Mouse (Mus musculus) large intestine, adult 2 months (tissue): ENCODE data around the gene Tmod3. TPM values are rescaled to one million over a fixed set of nuclear protein-coding genes. Genes with fewer than 3 reads are reported as not detected.
"Not testable (repeated sequence)": the region's sequence is repeated elsewhere in the genome, so short reads cannot be mapped to it uniquely, and the experiment has no call there.

Source experiments
- DNase-seq: peaks from one replicate; pipeline ENCODE4 v3.0.0-alpha.2; 2012; ENCODE audit warnings: low read depth, low spot score
- WGBS: fragments of 180-500 bp; shearing (Covaris S2); methylation state at CpG from one replicate; pipeline ENCODE4 v1.1.7; 2018; 5-methylcytosine and 5-hydroxymethylcytosine counted together
- polyA plus RNA-seq: library from polyadenylated mRNA; depleted of rRNA; stranded (reverse); fragments of >200 nt; gene quantifications from 2 replicates; pipeline ENCODE4 v1.2.3, GENCODE M21; 2012

Tmod3 gene
- polyA plus RNA-seq, 1 experiment = 16.2 TPM

DNA sequence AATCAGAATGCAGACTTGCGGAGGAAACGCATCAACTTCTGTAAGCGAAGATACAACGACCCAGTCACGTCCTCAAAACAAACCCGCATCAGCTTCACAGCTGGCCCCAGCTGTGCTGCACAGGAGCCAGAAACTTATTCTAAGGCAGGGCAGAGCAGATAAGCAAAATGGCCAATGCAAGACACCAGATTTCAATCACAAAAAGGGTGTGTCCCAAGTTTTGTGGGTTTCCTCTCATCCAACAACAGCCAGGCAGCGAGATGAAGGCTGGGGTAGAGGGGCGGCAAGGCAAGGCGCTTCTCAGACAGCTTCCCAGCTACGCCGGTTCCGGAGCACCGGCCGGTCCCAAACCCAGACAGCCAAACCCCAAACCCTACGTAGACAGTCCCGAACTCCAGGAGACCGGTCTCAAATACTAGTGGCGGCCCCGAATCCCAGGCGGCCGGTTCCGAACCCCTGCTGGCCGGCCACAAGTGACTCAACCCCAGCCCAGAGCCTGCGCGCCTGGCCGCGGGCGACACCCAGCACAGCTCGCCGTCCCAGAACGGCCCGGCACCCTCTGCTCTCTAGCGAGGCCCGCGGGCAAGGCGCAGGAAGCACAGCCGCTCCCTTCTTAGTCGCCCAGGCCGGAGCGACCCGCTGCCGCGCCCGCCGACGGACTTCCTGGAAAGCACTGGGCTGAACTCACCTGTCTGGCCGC lies 495 bp downstream of the Tmod3 start:
- peak; percentile 6 for DNase-seq
- under 1% methylated on average over 47 of the region's 47 CpGs for whole genome bisulfite sequencing

DNA sequence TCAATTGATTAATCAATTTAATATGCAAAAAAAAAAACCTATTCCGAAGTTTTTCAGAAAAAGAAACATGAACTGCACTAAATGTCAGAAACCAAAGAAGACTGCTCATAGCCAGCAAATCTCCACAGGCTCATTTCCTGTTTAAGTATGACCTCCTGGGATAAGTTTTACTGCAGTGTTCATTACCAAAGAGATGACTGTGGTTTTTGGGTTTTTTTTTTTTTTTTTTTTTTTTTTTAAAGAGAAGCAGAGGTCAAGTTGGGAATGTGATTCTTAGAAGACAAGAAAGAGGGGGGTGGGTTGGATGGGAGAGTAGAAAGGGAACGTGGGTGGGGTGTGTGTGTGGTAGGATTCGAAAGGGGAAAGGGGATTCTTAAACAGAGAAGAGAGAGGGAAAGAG lies 1.1 kb downstream of the Tmod3 start:
- no peak for DNase-seq

DNA sequence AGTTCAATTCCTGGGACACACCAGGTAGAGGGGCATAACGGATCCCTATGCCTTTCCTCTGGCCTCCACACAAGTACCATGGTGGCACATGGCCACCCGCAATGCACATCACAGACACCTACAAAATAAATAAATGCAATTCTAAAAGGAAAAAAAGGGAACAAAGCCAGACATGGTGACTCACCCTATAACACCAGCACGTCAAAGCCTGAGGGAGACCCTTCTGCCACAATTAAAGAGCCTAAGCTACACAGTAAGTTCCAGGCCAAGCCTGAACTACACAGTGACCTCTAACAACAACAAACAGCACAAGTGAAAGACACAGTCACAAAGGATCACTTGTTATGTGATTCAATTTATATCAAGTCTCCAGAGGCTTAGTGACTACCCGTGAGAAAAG lies 5.7 kb downstream of the Tmod3 start:
- WGBS = 65% methylated on average over 4 of the region's 4 CpGs
- no peak for DNase-seq

More for the DNA sequence above, 1.1 kb downstream of the Tmod3 start:
- 14% methylated on average over 3 of the region's 3 CpGs for WGBS

DNA sequence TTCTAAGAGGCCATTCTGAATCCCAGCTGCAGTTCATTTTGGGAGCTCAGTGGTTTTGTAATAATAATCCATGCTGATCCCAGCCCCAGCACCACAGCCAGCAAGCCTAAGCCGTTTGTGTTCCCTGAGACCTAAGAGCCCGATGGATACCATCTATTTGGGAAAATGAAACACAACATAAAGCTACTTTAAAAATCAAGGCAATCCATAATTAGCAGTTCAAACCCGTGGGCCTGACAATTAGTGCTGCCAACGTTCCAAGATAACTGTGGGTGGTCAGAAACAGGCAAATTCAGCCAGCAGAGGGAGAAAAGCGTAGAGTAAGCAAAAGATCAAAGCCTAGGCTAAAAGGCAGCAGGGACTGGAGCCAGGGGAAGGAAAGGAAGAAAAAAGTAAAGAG lies 8.1 kb downstream of the Tmod3 start:
- DNase-seq = no peak
- WGBS = 61% methylated on average over 5 of the region's 5 CpGs

DNA sequence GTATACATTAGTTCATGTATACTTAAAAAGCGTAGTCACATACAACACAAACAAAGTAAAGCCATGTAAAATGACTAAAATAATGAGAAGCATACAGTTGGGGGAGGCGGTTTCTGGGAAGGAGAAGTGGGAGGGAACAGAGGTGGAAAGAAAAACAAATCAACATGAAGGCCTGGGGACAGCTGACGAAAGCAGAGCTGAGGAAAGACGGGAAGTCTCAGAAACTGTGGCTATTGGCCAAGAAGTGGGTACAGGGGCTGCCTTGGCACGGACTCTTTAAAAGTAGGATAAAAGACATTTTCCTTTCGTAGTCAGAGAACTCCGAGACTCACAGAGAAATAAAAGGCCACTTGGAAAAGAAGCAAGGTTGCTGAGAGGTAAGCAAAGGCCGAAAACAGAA lies 10.4 kb downstream of the Tmod3 start:
- WGBS = 80% methylated on average over 8 of the region's 8 CpGs
- DNase-seq = no peak

DNA sequence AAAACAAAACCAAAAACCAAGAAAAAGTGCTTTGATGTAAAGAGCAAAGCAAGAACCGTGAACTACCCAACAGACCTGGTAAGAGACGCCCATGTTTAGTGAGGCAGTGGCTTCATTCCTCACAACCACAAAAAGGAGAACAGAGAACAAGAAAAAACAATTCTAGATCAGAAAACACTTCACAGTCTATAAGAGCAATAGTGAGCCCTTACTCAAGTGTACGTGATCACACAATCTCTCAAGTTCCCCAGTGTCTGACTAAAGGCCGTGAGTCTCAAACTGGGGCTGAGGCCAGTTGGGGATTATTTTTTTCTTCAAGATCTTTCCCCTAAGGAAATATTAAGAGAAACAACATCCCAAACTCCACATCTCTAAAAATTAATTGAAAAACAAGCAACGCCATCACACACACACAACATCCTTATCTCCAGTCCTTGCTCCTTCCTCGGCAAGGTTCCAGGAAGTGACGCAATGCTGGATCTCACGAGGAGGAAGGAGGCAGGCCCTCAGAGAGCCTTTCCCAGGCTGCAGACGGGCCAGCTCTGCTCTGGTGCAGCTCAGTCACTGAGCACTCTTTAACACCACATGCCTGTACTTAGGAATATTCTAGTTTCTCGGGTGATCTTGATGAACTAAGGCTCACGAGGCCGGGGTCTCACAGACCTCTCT lies 12.4 kb downstream of the Tmod3 start:
- DNase-seq = peak; percentile 76
- WGBS = 44% methylated on average over 12 of the region's 12 CpGs

DNA sequence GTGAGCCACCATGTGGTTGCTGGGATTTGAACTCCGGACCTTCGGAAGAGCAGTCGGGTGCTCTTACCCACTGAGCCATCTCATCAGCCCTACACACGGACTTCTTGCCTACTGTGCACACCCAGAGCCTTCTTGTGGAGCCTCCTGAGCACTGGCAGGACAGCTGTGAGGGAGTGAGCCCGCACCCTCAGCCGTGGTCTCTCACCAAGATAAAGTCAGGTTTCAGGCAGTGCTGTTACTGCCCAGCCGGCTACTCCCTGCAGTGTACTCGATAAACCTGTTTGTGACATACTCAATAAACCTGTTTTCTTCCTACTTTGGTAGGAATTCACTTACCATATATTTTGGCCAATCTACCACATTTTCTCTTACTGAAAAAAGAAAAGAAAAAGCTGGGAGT lies 13.9 kb downstream of the Tmod3 start:
- DNase-seq = no peak

DNA sequence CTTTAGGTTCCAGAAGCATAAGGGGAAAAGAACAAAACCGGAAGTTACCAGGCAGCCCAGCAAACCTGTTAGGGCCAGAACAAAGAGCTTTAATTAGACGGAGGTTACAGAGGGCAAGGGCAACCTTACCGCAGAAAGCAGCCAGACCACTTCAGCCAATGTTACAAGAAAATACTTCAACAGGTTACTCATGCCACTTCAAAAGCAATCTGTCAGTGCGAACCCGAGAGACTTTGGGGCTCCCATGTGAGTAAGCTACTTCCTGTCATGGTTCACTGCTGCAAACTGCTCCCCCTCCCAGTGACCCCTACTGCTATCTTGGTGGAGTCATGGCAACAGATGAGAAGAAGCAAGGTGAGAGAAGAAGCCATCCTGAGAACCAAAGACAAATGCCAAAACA lies 18.0 kb downstream of the Tmod3 start:
- DNase-seq = no peak
- 14% methylated on average over 5 of the region's 5 CpGs for WGBS

More for the DNA sequence above, 13.9 kb downstream of the Tmod3 start:
- 75% methylated on average over 8 of the region's 8 CpGs for WGBS

DNA sequence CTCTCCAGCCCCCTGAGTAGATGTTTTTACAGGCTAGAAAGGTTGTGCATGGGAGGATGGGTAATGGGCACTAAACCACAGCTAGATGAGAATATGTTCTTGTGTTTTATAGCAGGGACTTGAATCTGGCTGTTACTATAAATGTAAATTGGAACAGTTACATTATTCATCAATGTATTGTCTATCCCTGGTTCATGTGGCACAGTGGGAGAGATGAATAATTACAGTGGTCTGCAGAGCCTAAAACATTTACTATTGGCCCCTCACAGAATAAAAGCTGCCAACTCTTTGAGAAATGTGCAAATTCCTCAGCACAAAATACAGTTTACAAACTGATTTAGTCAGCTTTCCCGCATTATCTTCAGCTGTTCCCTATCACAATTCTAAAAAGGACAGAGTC lies 23.0 kb downstream of the Tmod3 start:
- WGBS = 84% methylated on average over 1 of the region's 1 CpGs
- DNase-seq = no peak

DNA sequence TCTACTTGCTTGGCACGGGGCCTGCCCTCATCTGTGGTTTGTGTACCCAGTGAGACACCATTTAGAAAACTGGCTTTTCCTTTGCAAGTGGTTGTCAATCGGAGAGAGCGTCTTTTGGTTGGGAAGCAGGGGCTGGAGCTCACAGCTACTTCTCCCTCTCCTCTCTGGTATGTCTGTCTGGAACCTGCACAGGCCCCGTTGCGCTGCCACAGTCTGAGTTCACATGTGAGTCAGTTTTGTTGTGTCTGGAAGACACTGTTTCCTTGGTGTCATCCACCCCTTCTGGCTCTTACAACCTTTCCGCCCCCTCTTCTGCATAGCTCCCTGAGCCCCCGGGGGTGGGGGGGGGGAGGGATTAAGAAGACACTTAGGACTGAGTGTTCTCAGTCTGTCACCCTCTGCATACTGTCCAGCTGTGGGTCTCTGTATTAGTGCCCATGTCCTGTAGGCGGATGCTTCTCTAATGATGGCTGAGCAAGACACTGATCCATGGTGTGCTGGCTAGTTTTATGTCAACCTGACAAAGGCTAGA lies 25.0 kb downstream of the Tmod3 start:
- WGBS = 85% methylated on average over 8 of the region's 8 CpGs

DNA sequence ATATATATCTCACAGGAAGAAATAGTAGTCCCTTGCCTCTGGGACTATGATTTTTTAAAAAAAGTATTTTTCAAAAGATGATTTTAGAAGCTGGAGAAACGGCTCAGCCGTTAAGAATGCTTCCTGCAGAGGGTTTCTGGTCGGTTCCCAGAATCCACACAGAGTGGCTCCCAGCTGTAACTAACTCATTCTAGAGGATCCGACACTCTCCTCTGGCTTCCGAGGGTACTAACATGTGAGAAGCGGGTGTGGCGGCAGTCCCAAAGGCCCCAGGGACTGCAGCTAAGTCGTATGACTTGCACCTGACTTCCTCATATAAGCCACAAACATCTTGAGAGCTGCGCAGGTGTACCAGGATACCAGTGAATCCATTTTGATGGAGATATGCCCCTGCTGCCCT lies 26.5 kb downstream of the Tmod3 start:
- DNase-seq = not testable (repeated sequence)
- WGBS = 71% methylated on average over 9 of the region's 9 CpGs

More for the DNA sequence above, 25.0 kb downstream of the Tmod3 start:
- DNase-seq = no peak

DNA sequence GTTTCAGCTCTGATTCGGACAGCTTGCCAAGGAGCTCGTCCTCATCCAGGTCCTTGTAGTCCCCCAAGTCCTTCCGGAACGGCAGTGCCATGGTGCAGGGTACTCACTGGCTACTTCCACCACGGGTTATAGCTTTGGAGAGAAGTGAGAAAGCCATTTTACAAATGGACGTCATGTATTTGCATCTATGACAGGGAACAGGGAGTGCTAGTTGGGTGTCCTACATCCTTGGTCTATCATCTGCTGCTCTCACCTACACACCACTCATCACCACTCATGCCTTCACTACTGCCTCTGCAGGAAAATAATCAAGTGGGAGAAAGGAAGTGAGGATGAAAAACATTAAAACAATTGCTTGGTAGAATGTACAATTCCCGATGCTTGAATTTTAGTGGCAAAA lies 27.0 kb downstream of the Tmod3 start:
- no peak for DNase-seq
- WGBS = 85% methylated on average over 7 of the region's 7 CpGs

DNA sequence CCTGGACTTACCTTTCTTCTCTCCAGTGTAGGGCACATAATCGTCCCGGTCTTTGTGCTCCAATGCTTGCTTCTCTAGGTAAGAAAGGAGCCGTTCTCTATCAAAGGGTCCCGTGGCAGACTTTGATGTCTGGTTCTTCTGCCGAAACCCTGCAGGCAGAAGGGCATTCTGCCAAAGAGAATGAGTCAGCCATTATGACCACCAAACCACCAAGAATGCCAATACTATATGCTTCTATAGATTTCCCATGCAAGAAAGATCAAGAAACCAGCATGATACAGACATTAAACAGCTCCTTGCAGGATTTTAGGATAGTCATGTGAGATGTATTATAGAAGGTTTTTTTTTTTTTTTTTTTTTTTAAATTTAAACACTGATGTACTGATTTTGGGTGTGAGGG lies 30.1 kb downstream of the Tmod3 start:
- no peak for DNase-seq
- WGBS = 37% methylated on average over 5 of the region's 5 CpGs

DNA sequence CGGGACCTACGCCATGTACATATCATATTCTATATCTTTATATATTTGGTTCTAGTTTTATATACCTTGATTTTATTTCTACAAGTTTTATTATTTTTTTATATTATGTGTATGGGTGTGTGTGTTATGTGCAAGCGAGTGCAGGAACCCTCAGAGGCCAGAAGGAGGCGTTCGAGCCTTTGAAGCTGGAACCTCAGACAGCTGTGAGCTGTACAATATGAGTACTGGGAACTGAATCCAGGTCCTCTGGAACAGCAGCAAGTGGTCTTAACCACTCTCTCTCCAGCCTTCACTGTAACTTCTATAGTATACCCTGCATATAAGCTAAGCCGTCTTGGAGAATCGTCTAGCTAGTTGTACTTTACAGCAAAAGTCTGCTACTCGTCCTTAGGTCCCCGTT lies 31.4 kb downstream of the Tmod3 start:
- WGBS = 93% methylated on average over 9 of the region's 9 CpGs
- no peak for DNase-seq

DNA sequence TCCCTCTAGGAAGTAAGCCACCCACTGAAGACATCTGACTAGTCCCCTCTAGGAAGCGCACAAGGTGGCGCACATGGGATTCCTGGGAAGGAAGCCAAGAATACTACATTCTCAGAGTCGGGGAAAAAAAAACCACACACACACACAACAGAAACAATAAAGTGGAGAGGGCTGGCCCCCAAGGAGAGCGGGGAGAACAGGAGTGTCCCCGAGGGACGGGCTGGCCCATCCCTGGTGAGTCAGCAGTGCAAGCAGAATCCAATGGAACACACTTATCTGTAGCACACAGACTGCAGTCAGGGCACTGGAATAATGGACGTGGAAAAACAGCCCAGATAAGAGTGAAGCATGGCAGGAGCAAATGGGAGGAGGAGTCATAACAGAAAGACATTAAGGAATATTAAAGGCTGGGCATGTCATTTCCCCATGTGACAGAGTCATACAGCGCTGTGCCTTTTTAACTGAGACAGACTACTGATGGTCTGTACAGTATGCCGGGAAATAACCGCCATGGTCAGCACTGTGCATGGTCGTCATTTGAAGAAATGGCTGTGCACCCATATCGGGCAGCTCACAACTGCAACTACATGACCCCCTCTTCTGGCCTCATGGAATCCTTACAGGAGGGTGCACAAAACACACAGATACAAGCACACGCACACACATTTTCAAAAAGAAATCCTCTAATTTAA lies 31.9 kb downstream of the Tmod3 start:
- peak; percentile 19 for DNase-seq
- WGBS = 42% methylated on average over 13 of the region's 13 CpGs

DNA sequence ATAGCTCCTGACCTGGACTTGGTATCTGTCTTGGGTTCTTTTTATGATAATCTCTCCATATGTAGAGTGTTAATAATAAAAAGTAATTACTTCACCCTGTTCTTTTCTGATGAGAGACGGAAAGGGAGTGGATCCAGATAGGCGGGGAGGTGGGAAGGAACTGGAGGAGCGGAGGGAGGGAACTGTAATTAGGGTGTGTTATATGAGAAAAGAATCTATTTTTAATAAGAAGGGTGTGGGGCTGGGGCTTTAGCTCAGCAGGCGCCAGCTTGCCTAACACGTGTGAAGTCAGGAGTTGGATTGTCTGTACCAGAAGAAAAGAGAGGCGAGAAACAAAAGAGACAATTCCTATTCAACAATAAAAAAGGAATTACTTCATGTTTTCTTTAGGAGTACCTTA lies 35.8 kb downstream of the Tmod3 start:
- DNase-seq = no peak
- 72% methylated on average over 6 of the region's 6 CpGs for WGBS

DNA sequence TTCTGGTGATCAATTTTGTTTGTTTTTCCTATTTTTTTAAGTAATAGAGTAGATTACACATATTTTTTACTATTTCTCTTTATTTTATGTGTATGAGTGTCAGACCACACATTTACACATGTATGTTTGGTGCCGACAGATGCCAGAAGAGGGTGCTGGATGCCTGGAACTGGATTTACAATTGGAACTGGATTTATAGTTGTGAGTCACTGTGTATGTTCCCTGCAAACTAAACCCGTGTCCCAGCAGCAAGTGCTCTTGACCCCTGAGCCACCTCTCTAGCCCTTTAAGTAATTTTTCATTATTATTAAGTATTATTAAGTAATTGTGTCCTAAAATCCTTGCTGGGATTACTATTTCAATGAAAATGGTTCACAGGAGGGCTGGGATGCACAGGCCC lies 37.2 kb downstream of the Tmod3 start:
- 55% methylated on average over 2 of the region's 2 CpGs for WGBS
- no peak for DNase-seq

DNA sequence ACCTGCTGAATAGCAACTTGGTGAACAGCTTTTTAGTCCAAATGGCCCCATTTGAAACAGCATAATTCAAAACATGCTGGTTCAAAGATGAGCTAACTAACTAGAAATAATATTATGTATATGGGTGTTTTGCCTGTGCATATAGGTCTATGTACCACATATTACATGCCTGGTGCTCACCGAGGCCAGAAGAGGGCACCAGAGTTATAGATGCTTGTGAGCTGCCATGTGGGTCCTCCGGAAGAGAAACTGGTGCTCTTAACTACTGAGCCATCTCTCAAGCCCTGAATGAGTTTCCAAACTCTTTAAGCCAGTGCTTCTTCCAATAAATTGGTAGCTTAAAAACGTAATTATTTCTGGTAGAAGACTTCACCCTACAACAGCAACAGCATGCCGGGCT lies 37.7 kb downstream of the Tmod3 start:
- peak; percentile 16 for DNase-seq
- 59% methylated on average over 4 of the region's 4 CpGs for WGBS

DNA sequence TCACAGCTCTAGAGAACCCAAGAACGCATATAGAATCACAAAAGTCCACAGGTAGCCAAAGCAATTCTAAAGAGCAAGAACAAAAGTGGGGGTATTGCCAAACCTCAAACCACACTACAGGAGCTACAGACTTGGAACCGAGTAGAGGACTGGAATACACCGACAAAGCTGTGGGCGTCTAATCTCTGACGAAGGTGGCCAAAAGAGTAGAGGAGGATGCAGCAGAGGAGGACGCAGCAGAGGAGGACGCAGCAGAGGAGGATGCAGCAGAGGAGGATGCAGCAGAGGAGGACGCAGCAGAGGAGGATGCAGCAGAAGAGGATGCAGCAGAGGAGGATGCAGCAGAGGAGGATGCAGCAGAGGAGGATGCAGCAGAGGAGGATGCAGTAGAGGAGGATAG lies 38.5 kb downstream of the Tmod3 start:
- no peak for DNase-seq
- WGBS = 95% methylated on average over 8 of the region's 8 CpGs

DNA sequence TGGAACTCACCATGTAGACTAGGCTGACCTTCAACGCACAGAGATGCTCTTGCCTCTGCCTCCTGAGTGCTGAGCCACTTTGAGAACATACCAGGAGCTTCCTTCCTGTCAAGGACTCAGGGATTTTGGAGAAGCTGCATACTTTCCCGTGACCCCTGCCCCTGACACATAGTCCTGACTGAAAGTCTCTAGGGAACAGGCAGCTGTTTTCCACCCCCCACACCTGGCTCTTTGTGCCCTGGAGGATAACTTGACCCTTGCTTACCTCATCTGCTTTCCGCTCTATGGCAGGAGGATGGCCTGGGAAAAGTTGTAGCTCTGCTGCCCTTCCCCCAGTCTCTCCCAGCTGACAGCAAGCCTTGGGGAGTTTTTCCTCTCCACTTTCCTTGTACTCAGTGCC lies 41.7 kb downstream of the Tmod3 start:
- WGBS = 85% methylated on average over 3 of the region's 3 CpGs
- DNase-seq = no peak
